Mouse (Mus musculus): ENCODE data around the gene Nup62. TPM values are rescaled to one million over a fixed set of nuclear protein-coding genes. Genes with fewer than 3 reads are reported as not detected.

Nup62 gene
- polyA plus RNA-seq, 1 experiment from 2014 or later = 56.6 TPM

DNA sequence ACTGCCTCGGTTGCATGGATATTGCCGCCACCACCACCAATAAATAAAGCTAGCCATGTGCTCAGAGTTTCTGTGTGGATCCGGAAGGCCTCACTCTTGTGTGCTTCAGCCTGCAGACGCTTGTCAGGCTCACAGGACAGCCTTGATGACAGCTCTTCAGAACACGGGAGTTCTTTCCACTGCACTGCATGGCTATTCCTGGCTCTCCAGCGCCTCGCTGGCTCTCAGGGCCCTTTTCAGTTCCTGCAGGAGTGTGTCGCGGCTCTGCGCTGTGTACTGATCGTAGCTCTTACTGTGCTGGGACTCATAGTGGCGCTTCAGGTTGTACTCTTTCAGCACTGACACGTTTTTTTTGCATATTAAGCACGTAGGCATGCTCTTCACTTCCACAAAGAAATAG is 61.9 kb downstream of the Nup62 start:
- Histone ChIP-seq H3K9ac (replicated peaks; ENCODE audit: low read depth, low read length) (no peak overlapping the region), H3K4me2 (replicated peaks; ENCODE audit: low read depth, low read length) (no peak overlapping the region), H3K27me3 (ENCODE audit: control insufficient read depth, insufficient read depth, low read length) (no peaks in the 10 kb centered on the region), H3K4me3 (ENCODE audit: low read depth, low read length) (no peak overlapping the region), H3K27ac (ENCODE audit: low read length) (no peak overlapping the region), H3K9me3 (ENCODE audit: control insufficient read depth, low read depth, low read length) (no peaks in the 10 kb centered on the region), H3K36me3 (ENCODE audit: control insufficient read depth, insufficient read depth, low read length) (peaks cover 58% of the 10 kb centered on the region), H3K4me1 (ENCODE audit: control insufficient read depth, insufficient read depth, low read length) (0 out of 2 replicates have a peak, but pooled peaks cover 5% of the 10 kb centered on the region)
- no peak for ATAC-seq (ENCODE audit: insufficient number of reproducible peaks, insufficient read depth, low FRiP score, low read depth)
- 87% methylated on average over 14 of the region's 14 CpGs for WGBS

MicroRNA genes within 50 kb of the gene (microRNA counts, 519-probe panel; counts per million panel counts)
- microRNA mmu-miR-707 = not detected

Small RNA genes lying within 50 kb of the gene (microRNA-seq; reads per million reads assigned to microRNA genes)
- not detected for gene Mir707

Other genes starting within 250 kb of the Nup62 start
- 1.6 and 2.8 TPM in 2 replicates for gene Napsa, start 243.7 kb upstream of the Nup62 start, polyA plus RNA-seq (2014; fragmentation: Nextera tagmentation; extraction: Ambion mirVana)
- gene Kcnc3, start 225.4 kb upstream of the Nup62 start, polyA plus RNA-seq (2014; fragmentation: Nextera tagmentation; extraction: Ambion mirVana) = 0.39 and 0.57 TPM in 2 replicates
- gene Myh14, start 145.2 kb upstream of the Nup62 start, polyA plus RNA-seq (2014; fragmentation: Nextera tagmentation; extraction: Ambion mirVana) = 14.0 and 15.8 TPM in 2 replicates
- not detected in 2 replicates for gene Izumo2, start 107.3 kb upstream of the Nup62 start, polyA plus RNA-seq (2014; fragmentation: Nextera tagmentation; extraction: Ambion mirVana)
- 32.9 and 34.7 TPM in 2 replicates for gene Vrk3, start 67.7 kb upstream of the Nup62 start, polyA plus RNA-seq (2014; fragmentation: Nextera tagmentation; extraction: Ambion mirVana)
- gene Zfp473, start 65.0 kb upstream of the Nup62 start, polyA plus RNA-seq (2014; fragmentation: Nextera tagmentation; extraction: Ambion mirVana) = 1.9 and 3.0 TPM in 2 replicates
- gene Il4i1, start 299 bp downstream of the Nup62 start, polyA plus RNA-seq (2014; fragmentation: Nextera tagmentation; extraction: Ambion mirVana) = 1.2 and 3.0 TPM in 2 replicates
- 3.1 and 4.4 TPM in 2 replicates for gene Atf5, start 570 bp downstream of the Nup62 start, polyA plus RNA-seq (2014; fragmentation: Nextera tagmentation; extraction: Ambion mirVana)
- 43.6 and 54.9 TPM in 2 replicates for gene Akt1s1, start 32.9 kb downstream of the Nup62 start, polyA plus RNA-seq (2014; fragmentation: Nextera tagmentation; extraction: Ambion mirVana)
- 64.6 and 71.8 TPM in 2 replicates for gene Tbc1d17, start 33.0 kb downstream of the Nup62 start, polyA plus RNA-seq (2014; fragmentation: Nextera tagmentation; extraction: Ambion mirVana)
- 25.7 and 30.0 TPM in 2 replicates for gene Pnkp, start 41.1 kb downstream of the Nup62 start, polyA plus RNA-seq (2014; fragmentation: Nextera tagmentation; extraction: Ambion mirVana)
- gene Ptov1, start 53.7 kb downstream of the Nup62 start, polyA plus RNA-seq (2014; fragmentation: Nextera tagmentation; extraction: Ambion mirVana) = 377 and 384 TPM in 2 replicates
- 65.2 and 79.4 TPM in 2 replicates for gene Med25, start 76.6 kb downstream of the Nup62 start, polyA plus RNA-seq (2014; fragmentation: Nextera tagmentation; extraction: Ambion mirVana)
- gene Fuz, start 80.0 kb downstream of the Nup62 start, polyA plus RNA-seq (2014; fragmentation: Nextera tagmentation; extraction: Ambion mirVana) = 25.8 and 26.4 TPM in 2 replicates
- gene Ap2a1, start 113.4 kb downstream of the Nup62 start, polyA plus RNA-seq (2014; fragmentation: Nextera tagmentation; extraction: Ambion mirVana) = 67.3 and 72.1 TPM in 2 replicates
- gene Tsks, start 127.1 kb downstream of the Nup62 start, polyA plus RNA-seq (2014; fragmentation: Nextera tagmentation; extraction: Ambion mirVana) = 0.17 TPM in 2 replicates
- gene Cpt1c, start 158.8 kb downstream of the Nup62 start, polyA plus RNA-seq (2014; fragmentation: Nextera tagmentation; extraction: Ambion mirVana) = 24.7 and 25.0 TPM in 2 replicates
- 165 and 186 TPM in 2 replicates for gene Prmt1, start 170.5 kb downstream of the Nup62 start, polyA plus RNA-seq (2014; fragmentation: Nextera tagmentation; extraction: Ambion mirVana)
- 89.2 and 96.0 TPM in 2 replicates for gene Irf3, start 181.6 kb downstream of the Nup62 start, polyA plus RNA-seq (2014; fragmentation: Nextera tagmentation; extraction: Ambion mirVana)
- gene Bcl2l12, start 182.6 kb downstream of the Nup62 start, polyA plus RNA-seq (2014; fragmentation: Nextera tagmentation; extraction: Ambion mirVana) = 60.6 and 62.9 TPM in 2 replicates
- 48.9 and 49.8 TPM in 2 replicates for gene Scaf1, start 200.3 kb downstream of the Nup62 start, polyA plus RNA-seq (2014; fragmentation: Nextera tagmentation; extraction: Ambion mirVana)
- gene Rras, start 201.9 kb downstream of the Nup62 start, polyA plus RNA-seq (2014; fragmentation: Nextera tagmentation; extraction: Ambion mirVana) = 71.0 and 75.0 TPM in 2 replicates
- 13.7 and 17.8 TPM in 2 replicates for gene Prr12, start 236.8 kb downstream of the Nup62 start, polyA plus RNA-seq (2014; fragmentation: Nextera tagmentation; extraction: Ambion mirVana)
- gene Nosip, start 246.3 kb downstream of the Nup62 start, polyA plus RNA-seq (2014; fragmentation: Nextera tagmentation; extraction: Ambion mirVana) = 58.9 and 63.6 TPM in 2 replicates
- gene Prrg2, start 246.6 kb downstream of the Nup62 start, polyA plus RNA-seq (2014; fragmentation: Nextera tagmentation; extraction: Ambion mirVana) = 20.7 and 20.9 TPM in 2 replicates